Mouse (Mus musculus): ENCODE results near the gene Vmn1r232. TPM values are rescaled to one million over a fixed set of nuclear protein-coding genes. Genes with fewer than 3 reads are reported as not detected.
A peak's percentile ranks its signal among the peaks of the same experiment; 100 is the strongest.

Gene Vmn1r232
- not detected for total RNA-seq (2021)
- long read RNA-seq, experiment 1: 0 reads
- long read RNA-seq, experiment 2: 0 reads

DNA sequence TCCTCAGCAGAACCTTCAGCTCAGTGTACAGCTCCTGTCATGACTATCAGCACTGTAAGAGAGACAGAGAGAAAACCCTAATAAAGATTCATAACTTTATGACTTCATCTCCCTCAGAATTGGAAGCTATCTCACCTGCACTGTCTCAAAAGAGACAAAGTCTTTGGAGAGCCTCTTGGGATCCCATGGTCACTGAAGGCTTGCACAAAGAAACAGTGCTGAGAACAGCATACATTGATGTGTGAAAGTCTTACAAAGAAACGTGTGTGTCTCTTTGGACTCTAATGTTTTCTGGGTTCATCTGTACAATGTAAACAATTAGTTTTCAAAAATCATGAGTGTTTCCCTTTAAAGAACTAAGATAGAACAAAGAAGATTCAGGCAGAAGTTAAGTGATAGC is at the start of gene Vmn1r232:
Vmn1r232 (minus strand) TSS at position 101 of the 400 bp plus-strand sequence.
- no peak for DNase-seq
- intact Hi-C loops (cut with DNase I; ENCODE audit: low total_unique reads): no loop called here

- intact Hi-C loops (cut with DNase I; ENCODE audit: low total_unique reads): no loop called here
- DNase-seq: no peak
These were observed 47.2 kb upstream of the Vmn1r232 start for GRCm38 (mm10) chr17:20966681-20967080.

DNA sequence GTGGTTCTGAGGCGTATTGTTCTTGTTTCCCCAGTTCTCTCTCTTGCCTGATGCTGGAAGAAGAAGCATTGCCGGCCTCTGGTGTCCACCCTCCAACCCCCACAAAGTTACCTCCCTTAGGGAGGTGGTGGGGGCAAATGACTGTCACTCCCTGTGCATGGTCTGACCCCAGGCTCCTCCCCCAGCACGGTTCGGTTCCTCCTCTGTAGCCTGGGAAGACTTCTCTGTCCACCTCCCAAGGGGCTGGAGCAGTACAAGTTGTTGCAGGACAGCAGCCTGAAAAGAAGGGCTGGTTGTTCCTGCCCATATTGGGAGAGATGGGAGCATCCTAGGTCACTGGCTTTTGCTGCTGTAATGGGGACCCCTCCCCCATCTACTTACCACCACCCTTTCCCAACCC is 45.9 kb upstream of the Vmn1r232 start:
- intact Hi-C loops (cut with DNase I; ENCODE audit: low total_unique reads): no loop called here
- peak; percentile 23 for DNase-seq

- intact Hi-C loops (cut with DNase I; ENCODE audit: low total_unique reads): no loop called here
- DNase-seq: no peak
These were observed 40.9 kb upstream of the Vmn1r232 start for GRCm38 (mm10) chr17:20960386-20960785.

DNA sequence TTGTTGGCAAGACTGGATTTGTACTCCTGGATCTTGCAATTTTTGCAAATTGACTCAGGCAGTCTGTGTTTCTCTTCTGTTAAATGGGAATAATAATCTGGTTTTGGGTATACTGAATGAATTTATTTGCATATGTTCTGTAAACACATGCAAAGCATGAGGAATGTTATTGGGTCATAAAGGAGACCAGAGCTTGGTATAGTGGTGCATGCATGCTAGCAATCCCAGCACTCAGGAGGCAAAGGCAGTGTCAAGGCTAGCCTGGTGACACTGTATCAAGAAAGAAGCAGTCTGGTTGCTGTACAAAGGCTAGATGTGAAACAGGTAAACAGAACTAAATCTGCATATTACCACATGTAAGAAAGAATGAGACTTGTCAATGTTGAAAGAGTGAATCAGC is 27.1 kb upstream of the Vmn1r232 start:
- DNase-seq: no peak
- intact Hi-C loops (cut with DNase I; ENCODE audit: low total_unique reads): no loop called here

DNA sequence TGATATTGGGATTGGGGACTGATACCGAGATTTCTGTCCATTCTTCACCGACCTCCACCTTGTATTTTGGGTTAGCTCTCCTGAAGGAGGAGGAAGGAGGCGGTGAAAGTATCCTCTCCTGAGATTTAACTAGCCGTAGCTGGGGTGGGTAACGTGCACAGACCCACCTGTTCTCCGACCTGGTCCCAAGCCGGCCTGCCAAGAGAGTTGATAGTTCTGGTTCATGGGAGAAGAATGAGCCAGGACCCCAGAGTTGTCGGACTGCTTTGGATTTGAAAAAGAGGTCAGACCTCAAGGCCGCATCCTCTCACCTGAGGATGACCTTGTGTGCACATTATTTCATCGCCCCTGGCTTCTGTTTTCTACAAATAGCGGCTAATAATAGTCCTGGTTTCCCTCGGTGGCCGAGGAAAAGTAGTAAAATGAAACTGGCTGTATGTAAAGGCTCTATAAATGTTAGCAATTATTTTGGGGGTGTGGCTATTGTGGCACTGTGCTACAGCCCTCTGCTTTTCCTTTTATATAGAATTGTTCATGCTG is 26.6 kb upstream of the Vmn1r232 start:
- no peak for DNase-seq
- intact Hi-C loops (cut with DNase I; ENCODE audit: low total_unique reads): no loop called here

- peak; percentile 98 for DNase-seq
- intact Hi-C loops (cut with DNase I; ENCODE audit: low total_unique reads): no loop called here
These were observed 25.7 kb upstream of the Vmn1r232 start, which contains the start of gene Ppp2r1a for GRCm38 (mm10) chr17:20944985-20945891. Ppp2r1a (plus strand) TSS chr17:20945311.

- DNase-seq: no peak
- intact Hi-C loops (cut with DNase I; ENCODE audit: low total_unique reads): no loop called here
These were observed 24.7 kb upstream of the Vmn1r232 start for GRCm38 (mm10) chr17:20944226-20944625.

- intact Hi-C loops (cut with DNase I; ENCODE audit: low total_unique reads): no loop called here
- DNase-seq: no peak
These were observed 14.5 kb downstream of the Vmn1r232 start, which contains the start of gene Vmn1r231 for GRCm38 (mm10) chr17:20904991-20905390. Vmn1r231 (minus strand) TSS chr17:20905091.

Other genes starting within 250 kb of the Vmn1r232 start
- not detected for gene Vmn1r226, start 236.9 kb downstream of the Vmn1r232 start, total RNA-seq (2021)
- not detected for gene Vmn1r227, start 189.9 kb downstream of the Vmn1r232 start, total RNA-seq (2021)
- gene Vmn1r228, start 133.6 kb downstream of the Vmn1r232 start, total RNA-seq (2021): not detected
- not detected for gene Vmn1r229, start 108.2 kb downstream of the Vmn1r232 start, total RNA-seq (2021)
- not detected for gene Vmn1r230, start 79.3 kb downstream of the Vmn1r232 start, total RNA-seq (2021)
- gene Vmn1r231, start 14.6 kb downstream of the Vmn1r232 start, total RNA-seq (2021): not detected
- 100 to 1,000 TPM; 124 to 125 TPM for gene Ppp2r1a, start 25.6 kb upstream of the Vmn1r232 start, total RNA-seq (2021)
- gene Vmn1r233, start 76.8 kb upstream of the Vmn1r232 start, total RNA-seq (2021): not detected
- gene Zfp160, start 89.2 kb upstream of the Vmn1r232 start, total RNA-seq (2021): 1 to 10 TPM; 6.4 to 7.9 TPM

Measured in gastrocnemius, postnatal 14 days (tissue).